Mouse (Mus musculus) E14TG2a.4 (cell line): ENCODE measurements around the gene Acot2.
"Not testable (repeated sequence)": the region's sequence is repeated elsewhere in the genome, so short reads cannot be mapped to it uniquely, and the experiment has no call there.

Experiments
- H3K27me3 ChIP-seq: 2 replicates; pipeline ENCODE4 v1.6.1; 2014; ENCODE audit warnings: low read length, control low read depth; ENCODE audit not compliant: insufficient read depth
- H3K36me3 ChIP-seq: 2 replicates; pipeline ENCODE4 v1.6.1; 2014; ENCODE audit warnings: low read length, control low read depth; ENCODE audit not compliant: insufficient read depth
- H3K4me1 ChIP-seq: replicated peaks from 2 replicates; pipeline ENCODE4 v1.6.1; 2014; ENCODE audit warnings: low read depth, low read length, control low read depth
- H3K4me3 ChIP-seq: replicated peaks from 2 replicates; pipeline ENCODE4 v1.5.1; 2014; ENCODE audit warnings: mild to moderate bottlenecking, low read length
- H3K9me3 ChIP-seq: 2 replicates; pipeline ENCODE4 v1.6.1; 2014; ENCODE audit warnings: low read length, control low read depth
- CTCF ChIP-seq: conservative IDR thresholded peaks from 2 replicates; pipeline ENCODE4 v1.5.1; 2014; ENCODE audit warnings: low read length
- NANOG ChIP-seq: IDR thresholded peaks from 2 replicates; pipeline ENCODE4 v1.6.1; 2014; ENCODE audit warnings: borderline replicate concordance, low read length, mixed read lengths
- POU5F1 ChIP-seq: IDR thresholded peaks from 2 replicates; pipeline ENCODE4 v1.6.1; 2014; ENCODE audit warnings: low read length, borderline replicate concordance

The Acot2 gene

GRCm38 (mm10) chr12:83987583-83988441 lies at the start of gene Acot2:
Gene Acot2, plus strand, starts transcription at chr12:83987861.
- H3K36me3 ChIP-seq, result no peaks in the 10 kb centered on the region
- peaks cover 17% of the 10 kb centered on the region for H3K4me1 ChIP-seq
- peak within 1 kb of the TSS; percentile 84 for H3K4me3 ChIP-seq
- TF ChIP-seq POU5F1 (no peak), NANOG (no peak), CTCF (peak; percentile 28)
- H3K27me3 ChIP-seq, result peaks cover 39% of the 10 kb centered on the region
- H3K9me3 ChIP-seq, result peaks cover 4% of the 10 kb centered on the region; the same call in 1 of the 2 replicates

GRCm38 (mm10) chr12:83938592-83938991 lies 49.1 kb upstream of the Acot2 start:
- not testable (repeated sequence) for H3K36me3 ChIP-seq, H3K9me3 ChIP-seq, H3K27me3 ChIP-seq, H3K4me3 ChIP-seq, H3K4me1 ChIP-seq

- TF ChIP-seq NANOG (no peak), POU5F1 (no peak), CTCF (no peak)
- no peaks in the 10 kb centered on the region for H3K36me3 ChIP-seq
- H3K4me1 ChIP-seq, result no peaks in the 10 kb centered on the region
- 0 out of 2 replicates have a peak, but pooled peaks cover 2% of the 10 kb centered on the region for H3K27me3 ChIP-seq
- H3K9me3 ChIP-seq, result no peaks in the 10 kb centered on the region
- no peak overlapping the region for H3K4me3 ChIP-seq
Observed at GRCm38 (mm10) chr12:83939332-83939731, 48.3 kb upstream of the Acot2 start.

- H3K4me3 ChIP-seq, result no peak overlapping the region
- H3K36me3 ChIP-seq, result no peaks in the 10 kb centered on the region
- H3K4me1 ChIP-seq, result no peaks in the 10 kb centered on the region
- TF ChIP-seq CTCF, result no peak
- TF ChIP-seq POU5F1, result no peak
- no peak for TF ChIP-seq NANOG
- H3K27me3 ChIP-seq, result 0 out of 2 replicates have a peak, but pooled peaks cover 2% of the 10 kb centered on the region
- no peaks in the 10 kb centered on the region for H3K9me3 ChIP-seq
Observed at GRCm38 (mm10) chr12:83940031-83940430, 47.6 kb upstream of the Acot2 start.

- TF ChIP-seq CTCF (no peak), NANOG (no peak), POU5F1 (no peak)
- no peaks in the 10 kb centered on the region for H3K4me1 ChIP-seq
- no peak overlapping the region for H3K4me3 ChIP-seq
- no peaks in the 10 kb centered on the region for H3K36me3 ChIP-seq
- H3K9me3 ChIP-seq, result no peaks in the 10 kb centered on the region
- H3K27me3 ChIP-seq, result 0 out of 2 replicates have a peak, but pooled peaks cover 2% of the 10 kb centered on the region
Observed at GRCm38 (mm10) chr12:83941938-83942337, 45.7 kb upstream of the Acot2 start.

DNA sequence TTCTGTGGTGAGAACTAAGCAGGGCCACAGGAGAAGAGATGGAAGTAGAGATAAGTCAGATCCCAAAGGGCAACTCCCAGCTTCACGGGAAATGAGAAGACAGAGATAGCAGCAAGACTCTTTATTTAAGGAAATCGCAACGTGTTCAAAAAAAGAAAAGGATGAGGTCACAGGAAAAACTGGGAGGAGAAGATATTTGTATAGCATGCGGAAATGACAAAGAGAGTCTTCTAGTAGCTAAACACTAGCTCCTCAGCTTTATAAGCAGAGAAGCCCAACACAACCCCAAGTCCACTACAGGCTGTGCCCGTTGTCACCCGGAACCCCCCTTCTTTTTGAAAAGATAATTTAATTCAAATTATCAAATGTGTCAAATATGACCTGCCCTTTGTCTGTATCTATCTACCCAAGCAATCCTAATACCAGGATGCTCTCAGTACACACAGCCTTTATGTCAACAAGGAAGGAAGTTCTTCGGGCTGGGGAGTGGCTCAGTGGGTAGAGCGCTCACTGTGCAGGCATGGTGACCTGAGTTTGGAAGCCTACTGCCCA lies 40.3 kb upstream of the Acot2 start:
- H3K27me3 ChIP-seq, result peaks cover 12% of the 10 kb centered on the region
- TF ChIP-seq POU5F1 (no peak), CTCF (no peak), NANOG (no peak)
- no peaks in the 10 kb centered on the region for H3K9me3 ChIP-seq

DNA sequence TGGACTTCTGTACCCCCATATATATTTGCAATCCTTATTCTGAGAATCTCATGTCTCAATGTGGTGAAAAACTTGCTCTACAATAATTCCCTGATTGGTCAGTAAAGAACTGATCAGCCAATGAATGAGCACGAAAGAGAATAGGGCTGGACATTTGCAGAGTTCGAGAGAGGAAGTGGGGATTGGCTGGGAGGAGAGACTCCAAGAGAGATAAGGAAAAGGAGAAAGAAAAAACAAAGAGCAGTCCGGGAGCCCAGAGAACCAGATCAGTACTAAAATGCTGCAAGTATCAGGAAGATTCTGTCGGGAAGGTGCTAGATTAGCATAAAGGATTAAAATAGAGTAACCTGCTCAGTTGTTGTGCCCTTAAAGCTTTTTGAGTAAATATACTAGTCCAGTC lies 38.6 kb upstream of the Acot2 start:
- no peaks in the 10 kb centered on the region for H3K9me3 ChIP-seq
- H3K4me3 ChIP-seq, result no peak overlapping the region
- peaks cover 15% of the 10 kb centered on the region for H3K27me3 ChIP-seq
- TF ChIP-seq CTCF, result no peak
- no peak for TF ChIP-seq POU5F1
- no peak for TF ChIP-seq NANOG
- peaks cover 39% of the 10 kb centered on the region for H3K4me1 ChIP-seq
- peaks cover 25% of the 10 kb centered on the region for H3K36me3 ChIP-seq

More for the DNA sequence above, 40.3 kb upstream of the Acot2 start:
- Histone ChIP-seq H3K4me1 (peaks cover 22% of the 10 kb centered on the region), H3K4me3 (no peak overlapping the region), H3K36me3 (peaks cover 9% of the 10 kb centered on the region)

DNA sequence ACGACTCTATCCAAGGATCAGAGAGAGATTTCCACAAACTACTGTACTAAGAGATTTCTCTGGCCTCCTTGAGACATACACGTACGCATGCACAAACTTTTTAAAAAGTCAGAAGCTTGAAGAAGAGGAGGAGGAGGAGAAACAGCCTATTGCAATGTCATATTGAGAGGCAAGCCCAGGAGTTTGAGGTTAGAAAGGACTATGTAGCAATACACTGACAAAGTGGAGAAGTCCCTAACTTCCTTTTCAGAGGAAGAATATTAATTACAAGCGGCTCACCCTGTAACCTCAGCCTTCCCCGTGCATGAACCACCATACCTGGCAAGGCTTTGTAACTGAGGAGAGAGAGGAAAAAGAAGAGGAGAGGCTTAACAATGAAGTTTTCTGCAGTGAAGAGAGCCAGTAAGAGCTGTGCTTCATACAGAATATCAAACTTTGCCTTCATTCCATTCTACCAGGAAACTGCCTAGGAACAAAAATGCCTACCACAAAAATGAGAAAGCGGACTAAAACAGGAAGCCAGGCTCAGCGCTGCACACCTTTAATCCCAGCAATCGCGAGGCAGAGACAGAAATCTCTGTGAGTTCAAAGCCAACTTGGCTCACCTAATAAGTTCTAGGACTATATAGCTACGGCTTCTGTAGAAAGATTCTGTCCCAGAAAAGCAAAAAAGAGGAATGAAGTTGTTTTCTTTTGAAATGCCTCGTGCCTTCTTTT lies 37.7 kb upstream of the Acot2 start:
- TF ChIP-seq NANOG (no peak), POU5F1 (no peak), CTCF (no peak)
- Histone ChIP-seq H3K4me1 (peaks cover 44% of the 10 kb centered on the region), H3K27me3 (peaks cover 15% of the 10 kb centered on the region), H3K4me3 (peak overlapping the region; percentile 94), H3K36me3 (peaks cover 25% of the 10 kb centered on the region), H3K9me3 (no peaks in the 10 kb centered on the region)
